Mouse (Mus musculus) liver (tissue): ENCODE measurements at regions not wholly inside any gene's neighbourhood (a gene's known extent, or its start where the extent isn't known, plus 50 kb on each side); places are given as distances from the start of the nearest gene placed in this dataset.

Source experiments
- DNase-seq: peaks from one replicate; pipeline ENCODE4 v3.0.0-alpha.2; 2020; ENCODE audit warnings: mixed read lengths

DNA sequence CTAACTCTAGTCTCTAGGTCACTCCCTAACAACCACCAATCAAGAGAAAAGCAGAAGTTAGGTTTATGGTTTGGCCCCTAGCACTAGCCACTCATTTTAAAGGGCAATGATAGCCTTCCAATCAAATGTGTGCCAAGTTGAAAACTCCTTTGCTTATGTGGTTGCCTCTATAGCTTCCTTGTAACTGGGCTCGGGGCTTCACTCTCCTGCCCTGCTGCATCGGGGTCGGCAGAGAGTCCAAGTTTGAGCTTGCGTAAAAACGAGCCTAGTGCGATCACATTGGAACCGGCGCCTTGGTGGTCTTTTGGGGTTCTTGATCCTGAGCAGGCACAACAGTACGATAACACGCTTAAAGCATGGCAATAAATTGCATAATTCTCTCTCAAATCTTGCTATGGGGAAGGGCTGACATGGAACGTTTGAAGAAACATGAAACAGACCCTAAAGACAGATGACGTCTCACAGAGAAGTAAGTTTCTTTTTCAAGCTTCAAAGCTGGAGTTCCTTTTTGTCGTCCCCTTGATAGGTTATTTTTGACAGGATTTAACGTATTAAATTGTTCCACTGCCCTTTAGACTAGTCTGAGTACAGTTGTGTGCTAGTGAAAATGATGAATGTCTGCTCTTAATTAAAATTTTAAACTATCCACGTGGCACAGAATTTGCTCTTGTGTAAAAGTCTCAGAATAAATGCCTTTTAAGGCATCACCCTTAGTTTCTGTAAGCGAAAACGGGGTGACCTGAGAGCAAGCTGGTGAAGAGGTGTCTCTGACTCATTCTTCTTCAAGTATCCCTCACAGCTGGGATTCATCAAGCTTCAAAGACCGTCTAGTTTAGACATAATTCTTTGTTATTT, 52.0 kb downstream of the 4930426L09Rik start:
- DNase-seq, result no peak

DNA sequence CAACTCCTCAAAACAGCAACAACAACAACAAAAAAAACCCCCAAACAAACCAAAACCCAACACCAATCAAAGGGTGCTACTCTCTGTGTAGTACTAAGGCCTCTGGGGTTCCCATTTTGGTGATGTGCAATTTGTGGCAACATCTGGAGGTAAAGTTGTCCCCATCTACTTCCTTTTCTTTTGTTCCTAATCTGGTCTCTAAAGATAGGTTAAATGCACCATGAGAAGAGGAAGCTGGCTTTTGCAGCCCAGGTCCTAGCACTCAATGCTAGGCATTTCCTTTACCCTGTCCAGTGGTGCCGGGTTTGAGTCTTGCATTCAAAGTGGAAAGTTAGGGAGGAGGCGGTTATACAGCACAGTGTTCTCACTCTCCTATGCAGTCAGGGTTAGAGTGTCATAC, 57.4 kb downstream of the 4930426L09Rik start:
- no peak for DNase-seq

DNA sequence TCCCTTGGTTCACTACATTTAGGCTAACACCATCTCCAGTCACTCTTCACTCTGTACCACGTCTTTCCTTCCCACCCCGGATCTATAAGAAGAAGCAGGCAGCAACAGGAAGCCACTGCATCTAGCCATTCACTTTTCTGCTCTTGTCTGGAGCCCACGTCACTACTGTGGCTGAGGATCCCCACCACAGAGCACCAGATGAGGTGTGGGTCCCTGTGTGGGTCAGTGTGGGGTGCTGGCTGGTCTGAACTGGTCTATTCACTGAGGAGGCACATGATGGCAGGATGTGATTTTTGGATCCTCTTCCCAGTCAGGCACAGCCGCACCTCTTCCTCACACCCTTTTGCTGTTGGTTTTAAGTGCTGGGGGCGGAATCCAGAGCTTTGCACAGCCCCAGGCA, 59.7 kb downstream of the 4930426L09Rik start:
- no peak for DNase-seq

- no peak for DNase-seq
Measured at GRCm38 (mm10) chr2:19058765-19059164, 60.6 kb downstream of the 4930426L09Rik start.

DNA sequence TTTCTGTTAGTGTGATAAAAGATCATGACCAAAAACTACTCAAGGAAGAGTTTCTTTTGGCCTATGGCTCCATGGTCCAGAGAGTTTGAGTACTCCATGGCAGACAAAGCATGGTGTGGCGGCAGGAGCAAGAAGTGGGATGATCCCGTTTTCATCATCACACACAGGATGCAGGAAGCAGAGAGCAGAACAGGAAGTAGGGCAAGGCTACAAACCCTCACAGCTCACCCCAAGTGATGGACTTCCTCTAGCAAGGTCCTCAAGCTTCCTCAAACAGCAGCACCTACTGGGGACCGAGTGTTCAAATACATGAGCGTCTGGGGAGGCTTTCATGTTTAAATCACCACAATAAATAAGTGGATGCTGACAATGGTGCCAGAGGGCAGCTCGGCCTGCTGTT, 61.1 kb downstream of the 4930426L09Rik start:
- no peak for DNase-seq

GRCm38 (mm10) chr2:19060218-19060915, 62.2 kb downstream of the 4930426L09Rik start:
- DNase-seq, result no peak

- no peak for DNase-seq
Measured at GRCm38 (mm10) chr2:19064560-19065362, 66.6 kb downstream of the 4930426L09Rik start.

DNA sequence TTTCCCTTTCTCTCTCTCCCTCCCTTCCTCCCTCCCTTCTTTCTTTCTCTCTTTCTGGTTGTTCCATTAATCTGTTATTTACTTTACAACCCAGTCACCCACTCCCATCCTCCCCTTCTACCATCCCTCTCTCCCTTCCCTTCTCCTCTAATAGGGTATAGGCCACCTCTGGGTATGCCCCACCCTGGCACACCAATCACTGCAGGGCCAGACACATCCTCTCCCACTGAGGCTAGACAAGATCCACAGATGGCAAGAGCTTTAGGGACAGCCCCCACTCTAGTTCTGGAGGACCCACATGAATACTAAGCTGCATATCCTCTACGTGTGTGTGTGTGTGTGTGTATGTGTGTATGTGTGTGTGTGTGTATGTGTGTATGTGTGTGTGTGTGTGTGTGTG, 67.4 kb downstream of the 4930426L09Rik start:
- no peak for DNase-seq

GRCm38 (mm10) chr2:19068161-19068560, 70.0 kb downstream of the 4930426L09Rik start:
- no peak for DNase-seq

DNA sequence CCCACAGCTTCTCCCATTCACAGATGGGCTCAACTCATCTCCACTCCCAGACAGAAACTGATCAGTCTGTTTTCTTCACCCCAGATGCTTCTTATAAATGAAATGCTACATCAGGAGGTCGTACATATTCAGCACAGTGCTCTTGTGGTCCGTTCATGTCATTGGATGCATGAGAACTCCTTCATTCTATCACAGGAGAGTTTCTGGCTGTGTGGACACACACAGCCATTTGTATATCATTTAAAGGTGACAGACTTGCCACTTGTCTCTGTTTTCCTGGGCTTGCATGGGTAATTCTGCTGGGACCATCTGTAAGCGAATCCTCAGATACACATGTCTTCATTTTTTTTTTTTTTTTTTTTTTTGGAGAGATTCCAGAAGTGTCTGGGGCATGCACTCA, 85.7 kb downstream of the 4930426L09Rik start:
- DNase-seq, result no peak

DNA sequence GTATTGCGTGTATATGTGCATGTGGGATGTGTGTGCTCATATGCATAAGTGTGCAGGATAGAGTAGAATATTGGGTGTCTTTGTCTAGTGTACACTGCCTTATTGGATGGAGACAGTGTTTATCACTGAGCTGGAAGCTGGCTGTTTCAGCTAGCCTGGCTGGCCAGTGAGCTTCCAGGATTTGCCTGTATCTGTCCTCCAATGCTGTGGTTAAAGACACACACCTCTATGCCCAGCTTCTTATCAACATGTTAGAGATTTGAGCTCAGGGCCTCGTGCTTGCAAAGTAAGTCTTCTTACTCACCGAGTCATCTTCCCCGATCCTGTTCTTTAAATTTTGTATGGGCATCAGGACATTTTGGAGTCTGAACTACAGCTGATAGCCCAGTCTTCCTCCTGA, 87.0 kb downstream of the 4930426L09Rik start:
- no peak for DNase-seq

GRCm38 (mm10) chr2:19086167-19086566, 88.0 kb downstream of the 4930426L09Rik start:
- DNase-seq, result no peak

DNA sequence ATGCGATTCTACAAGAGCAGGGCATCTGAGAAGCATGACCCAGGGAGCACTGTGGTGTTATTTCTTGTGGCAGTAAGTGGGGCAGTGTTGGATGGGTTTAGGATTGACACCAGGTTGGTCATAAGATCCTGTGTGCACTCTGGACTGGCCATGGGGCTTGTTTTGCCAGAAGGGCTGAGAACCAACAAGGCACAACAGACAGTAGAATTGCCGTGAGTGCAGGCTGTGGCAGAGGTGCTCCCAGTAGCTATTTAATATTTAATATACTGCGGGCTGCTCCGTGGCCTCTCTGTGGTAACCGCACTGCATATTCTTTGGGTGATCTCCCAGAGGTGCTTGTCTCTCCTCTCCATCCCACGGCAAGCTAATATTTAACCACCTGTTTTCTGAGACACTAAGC, 88.5 kb downstream of the 4930426L09Rik start:
- no peak for DNase-seq

- no peak for DNase-seq
Measured at GRCm38 (mm10) chr2:19099384-19099783, 99.7 kb upstream of the Armc3 start.

GRCm38 (mm10) chr2:19108753-19109152, 90.3 kb upstream of the Armc3 start:
- no peak for DNase-seq

- DNase-seq, result no peak
Measured at GRCm38 (mm10) chr2:19119871-19120270, 79.2 kb upstream of the Armc3 start.

GRCm38 (mm10) chr2:19132864-19133263, 66.2 kb upstream of the Armc3 start:
- no peak for DNase-seq

DNA sequence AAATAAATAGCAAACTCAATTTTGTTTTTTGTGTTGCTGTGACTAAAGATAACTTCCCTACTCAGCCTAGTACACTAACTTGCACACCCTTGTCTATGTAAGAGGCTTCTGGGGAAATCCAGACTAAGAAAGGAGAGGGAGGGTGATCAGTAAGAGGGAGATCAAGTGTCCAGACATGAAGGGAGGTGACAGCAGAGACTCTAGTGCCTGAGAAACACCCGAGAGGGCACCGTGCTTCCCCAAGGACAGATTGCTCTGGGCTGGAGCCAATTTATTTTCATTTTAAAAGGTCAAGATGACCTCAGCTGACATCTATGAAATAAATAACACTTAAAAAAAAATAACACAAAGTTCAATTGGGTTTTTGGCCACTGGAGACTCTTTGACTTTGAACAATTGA, 56.5 kb upstream of the Armc3 start:
- no peak for DNase-seq

GRCm38 (mm10) chr2:19145412-19145811, 53.7 kb upstream of the Armc3 start:
- peak; percentile 7 for DNase-seq

DNA sequence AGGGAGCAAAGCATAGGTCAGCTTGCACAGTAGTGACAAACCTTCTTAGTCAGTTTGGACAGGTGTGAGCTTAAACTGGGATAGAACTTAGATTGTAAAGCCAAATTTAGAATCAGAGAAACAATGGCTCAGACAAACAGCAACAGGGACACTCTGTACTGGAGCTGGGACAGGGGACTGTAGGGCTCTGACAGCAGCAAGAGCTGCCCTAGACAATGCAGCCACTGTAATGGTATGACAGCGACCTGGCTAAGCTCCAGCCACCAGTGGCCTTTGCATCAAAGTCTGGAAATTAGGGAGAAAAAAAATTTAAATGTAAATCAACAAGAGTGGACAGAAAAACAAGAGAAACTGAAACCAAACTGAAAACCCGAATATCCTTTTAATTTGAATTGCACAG, 53.2 kb upstream of the Armc3 start:
- no peak for DNase-seq

- DNase-seq, result no peak
Measured at GRCm38 (mm10) chr2:19146289-19146688, 52.8 kb upstream of the Armc3 start.

GRCm38 (mm10) chr2:19148812-19149211, 50.3 kb upstream of the Armc3 start:
- DNase-seq, result no peak
